In genomic region chr1:88756658-88757057, GRCm38 (mm10) we compare ENCODE assay signal across 8 mouse cellular contexts. TPM values are rescaled to one million over a fixed set of nuclear protein-coding genes. Genes with fewer than 3 reads are reported as not detected.
DNase-seq lines count a peak whose midpoint lies in the region; ATAC-seq and TF ChIP-seq lines count a peak whose summit lies in the region.

No protein-coding gene starts in this region.

- H3K4me1 ChIP-seq in cortical plate, adult 2 months (ENCODE audit: control insufficient read depth, insufficient read depth, low read length), result peaks cover 2% of the 10 kb centered on the region; the same call in 1 of the 2 replicates
- H3K4me1 ChIP-seq in liver, adult 2 months (ENCODE audit: control insufficient read depth, insufficient read depth, low read length), result no peaks in the 10 kb centered on the region
- H3K4me1 ChIP-seq in neural tube, embryonic 14.5 days (ENCODE audit: control insufficient read depth, insufficient read depth, low read length), result peaks cover 6% of the 10 kb centered on the region; the same call in 1 of the 2 replicates

- H3K9ac ChIP-seq in liver, adult 2 months (ENCODE audit: low read depth, low read length), result no peak overlapping the region
- H3K9ac ChIP-seq in neural tube, embryonic 14.5 days (replicated peaks; ENCODE audit: low read depth, low read length), result no peak overlapping the region

- no peak overlapping the region for H3K4me3 ChIP-seq in cortical plate, adult 2 months (ENCODE audit: insufficient read depth, low read length)
- H3K4me3 ChIP-seq in liver, adult 2 months (ENCODE audit: insufficient read depth, low read depth, low read length), result no peak overlapping the region
- no peak overlapping the region for H3K4me3 ChIP-seq in neural tube, embryonic 14.5 days (ENCODE audit: low read depth, low read length)

- H3K36me3 ChIP-seq in liver, adult 2 months (ENCODE audit: control insufficient read depth, insufficient read depth, low read length), result no peaks in the 10 kb centered on the region
- no peaks in the 10 kb centered on the region for H3K36me3 ChIP-seq in neural tube, embryonic 14.5 days (ENCODE audit: control insufficient read depth, insufficient read depth, low read length)

- no peak overlapping the region for H3K4me2 ChIP-seq in neural tube, embryonic 14.5 days (ENCODE audit: low read depth, low read length)

- DNase-seq in urinary bladder, postnatal 14 days (ENCODE audit: low spot score), result peak; percentile 57
- DNase-seq in urinary bladder, adult 2 months (ENCODE audit: low spot score), result no peak
- peak; percentile 53 for DNase-seq in gastrocnemius, postnatal 14 days
- DNase-seq in kidney, adult 8-10 months, result peak; percentile 25 to 49
- no peak for DNase-seq in liver, adult 2 months (ENCODE audit: extremely low read depth, low read depth, low spot score)
- no peak for DNase-seq in T-cell, adult 2 months (ENCODE audit: low spot score)

- H3K79me2 ChIP-seq in liver, adult 2 months (ENCODE audit: control insufficient read depth, insufficient read depth, low read length), result no peaks in the 10 kb centered on the region

- no peak overlapping the region for H3K27ac ChIP-seq in cortical plate, adult 2 months (ENCODE audit: insufficient read depth, low read length)
- no peak overlapping the region for H3K27ac ChIP-seq in liver, adult 2 months (replicated peaks; ENCODE audit: insufficient read depth, low read depth, low read length)
- peak overlapping the region; percentile 58; the same call in 1 of the 2 replicates for H3K27ac ChIP-seq in neural tube, embryonic 14.5 days (ENCODE audit: low read depth, low read length)

- H3K9me3 ChIP-seq in neural tube, embryonic 14.5 days (ENCODE audit: control insufficient read depth, low read length), result no peaks in the 10 kb centered on the region

- 81% methylated on average over 7 of the region's 7 CpGs for WGBS in liver, adult 2 months
- WGBS in neural tube, embryonic 14.5 days, result 69% methylated on average over 7 of the region's 7 CpGs

- ATAC-seq in neural tube, embryonic 14.5 days (ENCODE audit: low read depth), result no peak; the same call in 1 of the 2 replicates

- no peaks in the 10 kb centered on the region for H3K27me3 ChIP-seq in liver, adult 2 months (ENCODE audit: control insufficient read depth, insufficient read depth, low read length)
- no peaks in the 10 kb centered on the region for H3K27me3 ChIP-seq in neural tube, embryonic 14.5 days (ENCODE audit: control insufficient read depth, insufficient read depth, low read length)

- TF ChIP-seq POLR2A in cortical plate, adult 2 months (IDR thresholded peaks at IDR 0.05; ENCODE audit: extremely low read depth, insufficient read depth, low read length), result no peak
- no peak for TF ChIP-seq POLR2A in liver, adult 2 months (IDR thresholded peaks at IDR 0.05; ENCODE audit: extremely low read depth, insufficient read depth, low read length)

- TF ChIP-seq CTCF in cortical plate, adult 2 months (IDR thresholded peaks at IDR 0.05; ENCODE audit: extremely low read depth, insufficient read depth, low read length), result peak; percentile 54
- TF ChIP-seq CTCF in liver, adult 2 months (IDR thresholded peaks at IDR 0.05; ENCODE audit: low read depth, low read length), result peak; percentile 65

- intact Hi-C loops in gastrocnemius, postnatal 14 days (cut with DNase I; ENCODE audit: low total_unique reads), result loop anchor here (10.0 kb wide), 1 partner anchor 318 kb away; the partner anchor contains the start of gene Sh3bp4

RNA-seq across cellular contexts. Expression of gene Arl4c, which starts 54.6 kb away (rescaled TPM):
- polyA plus RNA-seq in urinary bladder, adult 2 months (2012; rRNA removed), result 5.2 and 6.3 TPM in 2 replicates
- polyA plus RNA-seq in cortical plate, adult 2 months (2012; rRNA removed), result 26.5 and 26.6 TPM in 2 replicates
- 1 to 10 TPM; 2.0 to 3.8 TPM for total RNA-seq in gastrocnemius, postnatal 14 days (2021)
- total RNA-seq in liver, adult 2 months (2014; rRNA removed), result 1.4 TPM in 2 replicates
- polyA plus RNA-seq in liver, adult 2 months (2012; rRNA removed), result 0.71 and 0.86 TPM in 2 replicates
- polyA plus RNA-seq in neural tube, embryonic 14.5 days (2014; fragmentation: Nextera tagmentation; extraction: Ambion mirVana), result 19.9 and 28.0 TPM in 2 replicates

Comparison
In these comparisons a context has a peak if more than half of its experiments do, and no peak if none do; other contexts are left out.
1. DNase-seq: peak in urinary bladder, postnatal 14 days (single experiment), gastrocnemius, postnatal 14 days (single experiment) and kidney, adult 8-10 months (2 of 2); none in urinary bladder, adult 2 months (single experiment), liver, adult 2 months (single experiment) and T-cell, adult 2 months (single experiment).